Mouse (Mus musculus) forebrain, postnatal 0 days (tissue): ENCODE measurements at regions not wholly inside any gene's neighbourhood (a gene's known extent, or its start where the extent isn't known, plus 50 kb on each side); places are given as distances from the start of the nearest gene placed in this dataset.

ENCODE experiments used
- ATAC-seq: fragments of 200-750 bp; cut with Nextera tagmentation; 2 replicates; pipeline ENCODE4 v1.8.0; 2017; ENCODE audit warnings: mild to moderate bottlenecking, moderate library complexity
- DNase-seq: peaks from one replicate; pipeline ENCODE4 v3.0.0-alpha.2; 2015
- H3K27ac ChIP-seq: fragments of 300-500 bp; sonication (generic); 2 replicates; pipeline ENCODE4 v1.5.1; 2014; ENCODE audit warnings: low read depth, mild to moderate bottlenecking, antibody characterized with exemption, low read length, moderate library complexity, mixed read lengths
- H3K27me3 ChIP-seq: fragments of 300-500 bp; sonication (generic); 2 replicates; pipeline ENCODE4 v1.6.1; 2014; ENCODE audit warnings: mild to moderate bottlenecking, low read length, mixed read lengths; ENCODE audit not compliant: insufficient read depth
- H3K36me3 ChIP-seq: fragments of 300-500 bp; sonication (generic); 2 replicates; pipeline ENCODE4 v1.6.1; 2014; ENCODE audit warnings: mild to moderate bottlenecking, moderate library complexity; ENCODE audit not compliant: insufficient read depth
- H3K4me1 ChIP-seq: fragments of 300-500 bp; sonication (generic); 2 replicates; pipeline ENCODE4 v1.6.1; 2014; ENCODE audit warnings: antibody characterized with exemption; ENCODE audit not compliant: insufficient read depth
- H3K4me2 ChIP-seq: fragments of 300-500 bp; sonication (generic); 2 replicates; pipeline ENCODE4 v1.6.1; 2014; ENCODE audit warnings: low read depth, mild to moderate bottlenecking, moderate library complexity
- H3K4me3 ChIP-seq: fragments of 300-500 bp; sonication (generic); 2 replicates; pipeline ENCODE4 v1.5.1; 2014; ENCODE audit warnings: low read depth, low read length, mixed read lengths
- H3K9ac ChIP-seq: fragments of 300-500 bp; sonication (generic); 2 replicates; pipeline ENCODE4 v1.6.1; 2014; ENCODE audit warnings: mild to moderate bottlenecking
- H3K9me3 ChIP-seq: fragments of 300-500 bp; sonication (generic); 2 replicates; pipeline ENCODE4 v1.6.1; 2016; ENCODE audit warnings: low read length
- CTCF ChIP-seq: sonication (generic); IDR thresholded peaks from 2 replicates; pipeline ENCODE4 v1.5.1; 2016; ENCODE audit warnings: antibody characterized with exemption, control low read depth, low read depth
- WGBS: fragments of 180-500 bp; shearing (Covaris S2); extraction: QIAGEN DNeasy Blood & Tissue Kit; methylation state at CpG from one replicate; pipeline ENCODE4 v1.1.7; 2014; 5-methylcytosine and 5-hydroxymethylcytosine counted together

DNA sequence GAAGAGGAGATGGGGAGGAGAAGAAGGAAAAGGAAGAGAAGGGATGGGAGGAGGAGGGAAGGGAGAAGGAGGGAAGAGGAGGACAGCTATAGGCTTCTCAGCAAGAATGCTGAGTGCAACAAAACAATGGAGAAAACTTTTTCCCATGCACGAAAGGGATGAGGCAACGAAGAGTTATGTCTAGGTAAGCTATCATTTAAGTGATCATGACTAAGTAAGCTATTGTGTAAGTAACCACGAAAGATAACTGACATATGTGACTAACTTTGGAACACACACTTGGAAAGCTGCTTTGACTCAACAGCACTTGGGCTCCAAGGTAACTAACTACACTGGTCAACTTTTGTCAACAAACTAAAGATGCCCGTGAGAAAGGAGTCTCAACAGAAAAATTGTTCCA, 50.9 kb upstream of the Fstl1 start:
- H3K27me3 ChIP-seq, result no peaks in the 10 kb centered on the region
- H3K4me1 ChIP-seq, result peaks cover 12% of the 10 kb centered on the region; the same call in 1 of the 2 replicates
- no peaks in the 10 kb centered on the region for H3K36me3 ChIP-seq
- 92% methylated on average over 4 of the region's 4 CpGs for WGBS
- H3K4me3 ChIP-seq, result no peak overlapping the region
- no peaks in the 10 kb centered on the region for H3K9me3 ChIP-seq
- TF ChIP-seq CTCF, result no peak
- ATAC-seq (no peak), DNase-seq (no peak)
- no peak overlapping the region for H3K27ac ChIP-seq
- H3K9ac ChIP-seq, result no peak overlapping the region
- no peak overlapping the region for H3K4me2 ChIP-seq

GRCm38 (mm10) chr16:37715173-37715572, 60.9 kb upstream of the Ndufb4 start:
- no peak for TF ChIP-seq CTCF
- H3K4me3 ChIP-seq, result no peak overlapping the region
- H3K9me3 ChIP-seq, result no peaks in the 10 kb centered on the region
- H3K27me3 ChIP-seq, result no peaks in the 10 kb centered on the region
- H3K4me2 ChIP-seq, result no peak overlapping the region
- DNase-seq (peak; percentile 75), ATAC-seq (peak; percentile 91)
- no peaks in the 10 kb centered on the region for H3K36me3 ChIP-seq
- H3K9ac ChIP-seq, result no peak overlapping the region
- 28% methylated on average over 7 of the region's 7 CpGs for WGBS
- H3K27ac ChIP-seq, result peak overlapping the region; percentile 24
- no peaks in the 10 kb centered on the region for H3K4me1 ChIP-seq

DNA sequence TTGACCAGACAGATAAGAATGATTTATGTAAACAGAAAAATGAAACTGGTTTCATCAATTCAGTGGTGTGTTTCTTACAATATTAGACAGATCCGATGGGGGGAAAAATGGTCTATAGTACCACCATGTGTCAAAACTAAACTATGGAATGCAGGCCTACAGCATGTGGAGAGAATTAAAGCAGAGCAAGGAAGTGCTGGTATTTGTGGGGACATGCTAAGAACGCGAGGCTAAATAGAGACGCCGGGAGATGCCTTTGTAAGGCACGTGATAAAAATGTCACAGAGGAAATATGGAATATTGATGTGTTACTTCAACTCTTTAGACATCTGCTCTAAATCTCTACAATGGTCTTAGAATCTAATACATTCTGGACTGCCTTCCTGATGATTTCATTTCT, 60.0 kb upstream of the Ndufb4 start:
- Histone ChIP-seq H3K27ac (peak overlapping the region; percentile 31; the same call in 1 of the 2 replicates), H3K9me3 (no peaks in the 10 kb centered on the region), H3K9ac (no peak overlapping the region), H3K27me3 (no peaks in the 10 kb centered on the region), H3K4me3 (no peak overlapping the region), H3K4me2 (no peak overlapping the region), H3K4me1 (no peaks in the 10 kb centered on the region), H3K36me3 (no peaks in the 10 kb centered on the region)
- no peak for DNase-seq
- 78% methylated on average over 6 of the region's 6 CpGs for whole genome bisulfite sequencing
- no peak for TF ChIP-seq CTCF
- peak; percentile 25; the same call in 1 of the 2 replicates for ATAC-seq

DNA sequence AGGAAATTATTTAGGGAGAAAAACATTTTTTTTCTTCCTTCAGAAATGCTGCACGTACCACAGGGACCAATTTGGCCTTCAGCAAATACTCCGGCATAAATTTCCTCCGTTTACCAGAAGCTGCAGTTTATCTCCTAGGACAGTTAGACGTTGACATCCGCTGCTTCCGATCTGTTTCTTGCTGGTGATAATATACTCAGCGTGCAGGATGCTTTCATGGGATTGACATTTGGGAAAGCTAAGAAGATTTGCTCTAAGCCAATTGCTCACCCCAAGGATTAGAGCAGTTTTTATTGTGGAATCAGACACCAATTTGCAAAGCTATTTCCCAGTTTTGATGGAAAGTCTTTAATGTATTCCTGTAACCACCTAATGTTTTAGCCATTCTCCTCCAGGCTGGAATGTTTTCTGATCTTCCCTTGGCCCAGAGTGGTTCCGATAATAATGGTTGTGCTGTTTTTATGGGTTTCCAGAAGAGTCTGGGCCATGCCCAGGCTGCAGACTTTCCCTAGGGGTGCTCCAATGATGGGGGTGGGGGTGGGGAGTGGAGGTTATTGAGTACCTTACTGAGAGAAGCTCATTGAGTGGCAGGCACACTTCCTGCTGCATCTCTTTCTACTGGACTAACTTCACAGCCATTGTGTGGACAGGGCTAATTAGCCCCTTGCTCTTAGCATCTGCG, 52.1 kb upstream of the Ndufb4 start:
- Histone ChIP-seq H3K4me3 (no peak overlapping the region), H3K27ac (no peak overlapping the region), H3K9ac (no peak overlapping the region), H3K27me3 (no peaks in the 10 kb centered on the region), H3K4me1 (peaks cover 5% of the 10 kb centered on the region; the same call in 1 of the 2 replicates), H3K36me3 (no peaks in the 10 kb centered on the region), H3K9me3 (no peaks in the 10 kb centered on the region), H3K4me2 (no peak overlapping the region)
- no peak for TF ChIP-seq CTCF
- DNase-seq (peak; percentile 29), ATAC-seq (no peak)
- WGBS, result 43% methylated on average over 9 of the region's 9 CpGs

GRCm38 (mm10) chr16:37705209-37705608, 51.0 kb upstream of the Ndufb4 start:
- H3K36me3 ChIP-seq, result no peaks in the 10 kb centered on the region
- no peak overlapping the region for H3K4me2 ChIP-seq
- ATAC-seq (peak; percentile 44), DNase-seq (peak; percentile 59)
- H3K27me3 ChIP-seq, result no peaks in the 10 kb centered on the region
- H3K9me3 ChIP-seq, result no peaks in the 10 kb centered on the region
- H3K27ac ChIP-seq, result peak overlapping the region; percentile 73
- 63% methylated on average over 5 of the region's 5 CpGs for WGBS
- peaks cover 5% of the 10 kb centered on the region; the same call in 1 of the 2 replicates for H3K4me1 ChIP-seq
- TF ChIP-seq CTCF, result no peak
- H3K4me3 ChIP-seq, result no peak overlapping the region
- no peak overlapping the region for H3K9ac ChIP-seq

- H3K4me3 ChIP-seq, result no peak overlapping the region
- no peaks in the 10 kb centered on the region for H3K36me3 ChIP-seq
- TF ChIP-seq CTCF, result no peak
- no peaks in the 10 kb centered on the region for H3K27me3 ChIP-seq
- ATAC-seq (peak; percentile 86), DNase-seq (peak; percentile 75)
- H3K4me2 ChIP-seq, result no peak overlapping the region
- 41% methylated on average over 9 of the region's 9 CpGs for whole genome bisulfite sequencing
- H3K9ac ChIP-seq, result no peak overlapping the region
- peak overlapping the region; percentile 69 for H3K27ac ChIP-seq
- H3K4me1 ChIP-seq, result peaks cover 5% of the 10 kb centered on the region; the same call in 1 of the 2 replicates
- H3K9me3 ChIP-seq, result no peaks in the 10 kb centered on the region
Measured at GRCm38 (mm10) chr16:37704461-37705155, 50.4 kb upstream of the Ndufb4 start.
